Mouse (Mus musculus) myocyte (in vitro differentiated cells): ENCODE results near the gene Dnah2. TPM values are rescaled to one million over a fixed set of nuclear protein-coding genes. Genes with fewer than 3 reads are reported as not detected.
A peak's percentile ranks its signal among the peaks of the same experiment; 100 is the strongest.

Source experiments
- H3K27me3 ChIP-seq: one replicate; pipeline ENCODE4 v1.6.1; 2011; ENCODE audit not compliant: control insufficient read depth, insufficient read depth, insufficient read length
- H3K36me3 ChIP-seq: one replicate; pipeline ENCODE4 v1.6.1; 2011; ENCODE audit not compliant: control insufficient read depth, insufficient read depth
- H3K4me2 ChIP-seq: one replicate; pipeline ENCODE4 v1.6.1; 2011; ENCODE audit warnings: low read depth, control low read depth
- H3K4me3 ChIP-seq: one replicate; pipeline ENCODE4 v1.5.1; 2011; ENCODE audit warnings: mild to moderate bottlenecking, control low read depth, moderate library complexity
- H3K79me2 ChIP-seq: one replicate; pipeline ENCODE4 v1.6.1; 2011; ENCODE audit not compliant: control insufficient read depth, insufficient read depth
- H3ac ChIP-seq: one replicate; pipeline ENCODE4 v1.6.1; 2011; ENCODE audit not compliant: control insufficient read depth, insufficient read length
- CEBPB ChIP-seq: IDR thresholded peaks from 2 replicates; pipeline ENCODE4 v1.6.1; 2011; ENCODE audit warnings: mild to moderate bottlenecking, moderate library complexity; ENCODE audit not compliant: poor library complexity, insufficient read depth, severe bottlenecking
- E2F4 ChIP-seq: IDR thresholded peaks from one replicate; pipeline ENCODE4 v1.6.1; 2011; ENCODE audit warnings: mild to moderate bottlenecking, control low read depth, moderate library complexity; ENCODE audit not compliant: insufficient read depth
- MAX ChIP-seq: IDR thresholded peaks from one replicate; pipeline ENCODE4 v1.6.1; 2011; ENCODE audit warnings: low read depth, mild to moderate bottlenecking, control low read depth
- MYOD1 ChIP-seq, 3 experiments: IDR thresholded peaks; one replicate each; pipeline ENCODE4 v1.6.1; 2011; ENCODE audit warnings: control low read depth in 2 of 3, low read depth in 2 of 3, mild to moderate bottlenecking in 2 of 3, moderate library complexity in 1 of 3; ENCODE audit not compliant: insufficient read length in 2 of 3, control insufficient read depth in 1 of 3
- MYOG ChIP-seq, 3 experiments: IDR thresholded peaks; one replicate each; pipeline ENCODE4 v1.6.1; 2011; ENCODE audit warnings: control low read depth in 2 of 3, low read depth in 2 of 3, mild to moderate bottlenecking in 2 of 3; ENCODE audit not compliant: insufficient read length in 2 of 3, control insufficient read depth in 1 of 3, insufficient read depth in 1 of 3
- POLR2A ChIP-seq: IDR thresholded peaks from one replicate; pipeline ENCODE4 v1.6.1; 2011; ENCODE audit warnings: low read depth, mild to moderate bottlenecking, control low read depth, moderate library complexity; ENCODE audit not compliant: insufficient read length
- POLR2AphosphoS2 ChIP-seq: IDR thresholded peaks from one replicate; pipeline ENCODE4 v1.6.1; 2011; ENCODE audit warnings: low read depth, control low read depth; ENCODE audit not compliant: insufficient read length
- REST ChIP-seq: IDR thresholded peaks from one replicate; pipeline ENCODE4 v1.6.1; 2011; ENCODE audit warnings: mild to moderate bottlenecking, control low read depth, moderate library complexity; ENCODE audit not compliant: insufficient read depth, insufficient read length
- SRF ChIP-seq: IDR thresholded peaks from one replicate; pipeline ENCODE4 v1.6.1; 2011; ENCODE audit warnings: low read depth; ENCODE audit not compliant: control insufficient read depth, insufficient read length
- TCF12 ChIP-seq: IDR thresholded peaks from one replicate; pipeline ENCODE4 v1.6.1; 2011; ENCODE audit warnings: mild to moderate bottlenecking, control low read depth; ENCODE audit not compliant: poor library complexity, insufficient read depth, severe bottlenecking
- TCF3 ChIP-seq: IDR thresholded peaks from one replicate; pipeline ENCODE4 v1.6.1; 2011; ENCODE audit warnings: low read depth, control low read depth; ENCODE audit not compliant: insufficient read length
- USF1 ChIP-seq: IDR thresholded peaks from one replicate; pipeline ENCODE4 v1.6.1; 2011; ENCODE audit warnings: low read depth, mild to moderate bottlenecking, control low read depth, moderate library complexity
- polyA plus RNA-seq: library from polyadenylated mRNA; unstranded; fragments of >200 nt; fragmentation: generic; extraction: Trizol; gene quantifications from one replicate; pipeline ENCODE4 v1.2.1, GENCODE M21; 2012; ENCODE audit warnings: missing spikeins

The Dnah2 gene
- polyA plus RNA-seq, 1 experiment = 0.24 TPM

DNA sequence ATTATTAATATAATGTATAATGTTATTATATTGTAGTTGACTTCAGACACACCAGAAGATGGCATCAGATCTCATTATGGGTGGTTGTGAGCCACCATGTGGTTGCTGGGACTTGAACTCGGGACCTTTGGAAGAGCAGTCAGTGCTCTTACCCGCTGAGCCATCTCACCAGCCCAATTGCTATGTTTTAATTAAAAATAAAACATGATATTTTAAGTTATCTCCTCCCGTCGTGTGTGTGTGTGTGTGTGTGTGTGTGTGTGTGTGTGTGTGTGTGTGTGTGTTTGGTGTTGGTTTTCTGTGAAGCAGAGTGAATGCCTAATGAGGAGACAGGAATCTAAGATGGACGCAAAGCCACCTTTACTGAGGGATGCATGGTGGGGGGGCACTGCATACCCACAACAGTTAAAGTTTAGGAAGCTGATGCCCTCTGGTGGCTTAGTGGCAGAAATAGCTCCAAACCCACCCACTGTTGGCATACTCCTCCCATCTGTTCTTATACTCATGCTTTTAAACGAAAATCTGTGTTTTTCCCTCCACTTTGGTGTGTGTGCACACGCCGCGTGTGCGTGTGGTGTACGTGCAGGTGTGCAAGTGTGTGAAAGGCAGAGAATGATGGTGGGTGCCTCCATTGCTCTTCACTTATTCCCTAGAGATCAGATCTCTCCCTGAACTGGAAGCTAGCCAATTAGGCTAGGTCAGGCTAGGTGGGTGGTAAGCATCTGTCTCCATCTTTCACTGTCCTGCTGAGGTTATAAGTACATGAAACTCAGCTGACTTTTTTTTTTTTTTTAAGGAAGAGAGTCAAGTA is 116.9 kb downstream of the Dnah2 start:
- Histone ChIP-seq H3K27me3 (no peaks in the 10 kb centered on the region), H3K36me3 (no peaks in the 10 kb centered on the region), H3K79me2 (no peaks in the 10 kb centered on the region), H3ac (no peak overlapping the region), H3K4me3 (no peak overlapping the region), H3K4me2 (peak overlapping the region; percentile 57)
- TF ChIP-seq POLR2AphosphoS2 (no peak), REST (no peak), MYOD1 (IDR thresholded peaks at IDR 0.05; ENCODE audit: control insufficient read depth in 1 of 3, insufficient read length in 2 of 3, low read depth in 2 of 3) (peak in 2 of 3 experiments; percentile 12 to 45), POLR2A (no peak)

DNA sequence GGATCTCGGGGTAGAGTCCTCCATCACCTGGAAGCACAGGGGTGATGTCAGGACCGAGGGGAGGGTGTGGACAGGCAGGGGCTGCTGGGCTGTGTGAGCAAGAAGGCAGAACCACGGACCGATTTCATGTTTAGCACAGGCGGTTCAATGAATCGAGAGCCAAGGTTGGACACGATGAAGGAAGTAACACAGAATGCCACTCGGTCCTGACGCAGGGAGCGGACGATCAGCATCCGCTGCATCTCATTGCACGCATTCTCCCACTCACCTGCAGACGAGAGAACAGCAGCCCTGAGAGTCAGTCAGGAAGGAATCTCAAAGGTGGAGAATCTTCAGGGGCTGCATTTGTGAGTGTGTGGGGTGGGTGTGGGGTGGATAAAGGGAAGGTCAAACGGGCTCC is 118.3 kb downstream of the Dnah2 start:
- Histone ChIP-seq H3K4me2 (no peak overlapping the region), H3K79me2 (no peaks in the 10 kb centered on the region), H3K27me3 (no peaks in the 10 kb centered on the region), H3K36me3 (no peaks in the 10 kb centered on the region), H3K4me3 (no peak overlapping the region), H3ac (no peak overlapping the region)
- TF ChIP-seq SRF (no peak), TCF12 (no peak), E2F4 (no peak), POLR2A (no peak), TCF3 (no peak), REST (no peak), MYOD1 (IDR thresholded peaks at IDR 0.05; ENCODE audit: control insufficient read depth in 1 of 3, insufficient read length in 2 of 3, low read depth in 2 of 3) (no peak), USF1 (no peak), CEBPB (no peak), MAX (no peak), MYOG (IDR thresholded peaks at IDR 0.05; ENCODE audit: control insufficient read depth in 1 of 3, insufficient read depth in 1 of 3, insufficient read length in 2 of 3, low read depth in 2 of 3) (no peak), POLR2AphosphoS2 (no peak)

DNA sequence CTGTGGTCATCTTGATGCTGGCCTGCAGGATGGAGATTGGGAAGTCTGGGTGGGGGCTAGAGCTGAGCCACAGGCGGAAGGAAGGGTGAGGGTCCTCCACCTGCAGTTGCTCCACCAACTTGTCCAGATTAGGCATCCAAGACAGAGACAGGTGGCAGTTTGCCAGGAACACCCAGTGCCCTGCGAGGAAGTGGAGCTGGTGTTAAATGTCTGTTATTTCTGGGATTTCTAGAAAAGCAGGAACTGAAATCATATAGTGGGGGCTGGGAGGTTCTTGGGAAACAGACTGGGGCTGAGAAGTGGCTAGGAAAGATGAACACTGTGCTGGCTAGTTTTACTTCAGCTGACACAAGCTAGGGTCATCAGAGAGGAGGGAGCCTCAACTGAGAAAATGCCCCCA is 119.6 kb downstream of the Dnah2 start:
- H3K79me2 ChIP-seq = no peaks in the 10 kb centered on the region
- H3K36me3 ChIP-seq = no peaks in the 10 kb centered on the region
- no peak overlapping the region for H3K4me3 ChIP-seq
- no peak overlapping the region for H3ac ChIP-seq
- TF ChIP-seq USF1 (no peak), REST (no peak), MYOG (IDR thresholded peaks at IDR 0.05; ENCODE audit: control insufficient read depth in 1 of 3, insufficient read depth in 1 of 3, insufficient read length in 2 of 3, low read depth in 2 of 3) (no peak), TCF12 (no peak), MAX (no peak), TCF3 (no peak), POLR2A (no peak), POLR2AphosphoS2 (no peak), E2F4 (no peak), CEBPB (no peak), SRF (no peak), MYOD1 (IDR thresholded peaks at IDR 0.05; ENCODE audit: control insufficient read depth in 1 of 3, insufficient read length in 2 of 3, low read depth in 2 of 3) (no peak)
- no peak overlapping the region for H3K4me2 ChIP-seq
- H3K27me3 ChIP-seq = peaks cover under 1% of the 10 kb centered on the region

DNA sequence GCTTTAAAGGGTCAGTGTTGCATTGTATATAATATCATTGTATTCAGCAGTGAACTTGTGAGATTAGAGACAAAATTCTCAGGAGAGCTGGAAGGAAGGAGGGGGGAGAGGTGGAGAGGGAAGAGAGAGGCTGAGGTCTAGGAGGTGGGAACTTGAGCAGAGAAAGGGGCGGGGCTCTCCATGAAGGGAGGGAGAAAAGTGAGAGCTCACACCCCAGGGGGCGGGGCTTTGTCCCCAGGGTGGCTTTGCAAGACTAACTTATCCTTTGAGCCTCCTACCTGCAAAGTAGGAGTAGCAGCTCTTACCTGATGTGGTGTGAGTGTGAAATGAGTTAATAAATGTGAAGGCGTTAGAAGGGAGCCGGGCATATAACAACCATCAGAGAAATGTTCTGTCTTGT is 120.2 kb downstream of the Dnah2 start:
- H3K79me2 ChIP-seq = no peaks in the 10 kb centered on the region
- no peak overlapping the region for H3ac ChIP-seq
- H3K4me3 ChIP-seq = no peak overlapping the region
- peaks cover 6% of the 10 kb centered on the region for H3K27me3 ChIP-seq
- TF ChIP-seq MYOG (IDR thresholded peaks at IDR 0.05; ENCODE audit: control insufficient read depth in 1 of 3, insufficient read depth in 1 of 3, insufficient read length in 2 of 3, low read depth in 2 of 3) (no peak), SRF (no peak)
- no peak overlapping the region for H3K4me2 ChIP-seq
- no peaks in the 10 kb centered on the region for H3K36me3 ChIP-seq

DNA sequence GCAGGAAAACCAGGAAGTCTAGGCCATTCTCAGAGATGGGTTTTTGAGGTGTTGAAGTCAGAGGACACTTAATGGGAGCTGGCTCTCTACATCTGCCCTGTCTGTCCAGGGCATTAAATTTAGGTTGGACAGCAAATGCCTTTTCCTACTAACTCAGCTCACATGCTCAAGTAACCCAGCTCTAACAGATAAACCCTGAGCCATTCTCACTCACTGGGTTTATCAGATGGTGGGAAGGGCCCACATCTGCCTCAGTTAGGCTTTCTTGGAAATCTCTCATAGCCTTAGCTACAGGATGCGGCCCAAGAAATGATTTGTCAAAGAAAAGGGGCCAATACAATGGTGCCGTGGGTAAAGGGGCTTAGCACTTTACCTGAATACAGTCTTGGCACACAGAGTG is 122.7 kb downstream of the Dnah2 start:
- Histone ChIP-seq H3K4me2 (no peak overlapping the region), H3K36me3 (no peaks in the 10 kb centered on the region), H3ac (no peak overlapping the region), H3K79me2 (no peaks in the 10 kb centered on the region), H3K27me3 (peaks cover 17% of the 10 kb centered on the region), H3K4me3 (no peak overlapping the region)
- TF ChIP-seq USF1 (no peak), E2F4 (no peak), TCF3 (no peak), TCF12 (no peak), POLR2A (no peak), REST (no peak), MYOG (IDR thresholded peaks at IDR 0.05; ENCODE audit: control insufficient read depth in 1 of 3, insufficient read depth in 1 of 3, insufficient read length in 2 of 3, low read depth in 2 of 3) (no peak), MAX (no peak), MYOD1 (IDR thresholded peaks at IDR 0.05; ENCODE audit: control insufficient read depth in 1 of 3, insufficient read length in 2 of 3, low read depth in 2 of 3) (no peak), SRF (no peak), CEBPB (no peak), POLR2AphosphoS2 (no peak)
